Mouse (Mus musculus) lung, adult 18-20 months (tissue): ENCODE measurements around the gene Ift46.

Experiments used
- DNase-seq, 2 experiments: peaks; one replicate each; pipeline ENCODE4 v3.0.0; 2022; ENCODE audit warnings: mixed read lengths in 2 of 2

The Ift46 gene

DNA sequence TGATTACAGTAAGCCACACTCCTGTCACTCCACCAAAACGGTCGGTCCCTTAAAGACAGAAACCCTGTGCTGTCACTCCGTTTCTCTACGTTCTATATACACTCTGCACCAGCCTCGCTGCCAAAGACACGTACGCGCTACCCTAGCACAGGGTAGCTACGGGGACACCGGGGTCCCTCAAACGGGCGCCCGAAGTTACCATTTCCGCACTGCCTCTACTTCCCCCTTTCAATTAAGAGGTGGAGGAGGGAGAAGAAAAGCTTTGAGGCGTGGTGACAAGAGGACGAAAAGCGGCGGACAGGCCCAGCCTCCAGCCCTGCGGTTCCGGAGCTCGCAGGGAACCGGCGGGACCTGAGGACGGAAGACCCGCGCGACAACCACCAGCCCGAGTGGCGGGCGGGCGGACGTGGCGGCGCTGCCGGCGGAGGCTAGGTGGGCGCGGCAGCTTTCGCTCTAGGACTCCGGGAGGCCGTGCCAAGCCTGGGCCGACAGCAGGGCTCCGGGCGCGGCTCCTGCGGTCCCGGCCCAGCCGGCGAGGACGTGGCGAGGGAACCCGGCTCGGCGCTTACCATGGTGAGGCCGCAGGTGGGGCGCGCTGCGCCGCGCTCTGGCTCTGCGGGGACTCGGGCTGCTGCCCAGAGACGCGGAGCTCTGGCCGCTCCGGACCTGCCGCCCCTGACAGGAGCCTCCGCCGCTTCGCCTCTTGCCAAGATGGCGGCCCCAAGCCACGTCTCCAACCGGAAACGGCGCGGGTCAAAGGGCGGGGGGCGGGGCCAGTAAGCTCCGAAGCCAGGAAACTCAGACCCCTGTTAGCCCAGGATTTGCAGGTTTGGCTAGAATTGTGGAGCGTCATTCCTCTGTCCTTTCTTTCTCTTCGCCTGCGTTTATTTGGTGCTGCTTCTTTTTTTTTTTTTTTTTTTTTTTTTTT is at the start of gene Ift46, which contains the start of gene Arcn1:
Gene Ift46 (plus strand): TSS at position 808 of the 928 bp plus-strand sequence.
Gene Arcn1 (minus strand): TSS at position 745 of the 928 bp plus-strand sequence.
- peak; percentile 82 to 85 for DNase-seq

- DNase-seq: no peak
Measured at GRCm38 (mm10) chr9:44718937-44719631, 48.6 kb upstream of the Ift46 start.

- no peak for DNase-seq
Measured at GRCm38 (mm10) chr9:44719632-44720357, 47.9 kb upstream of the Ift46 start.

GRCm38 (mm10) chr9:44720358-44721153 is 47.2 kb upstream of the Ift46 start:
- no peak for DNase-seq

DNA sequence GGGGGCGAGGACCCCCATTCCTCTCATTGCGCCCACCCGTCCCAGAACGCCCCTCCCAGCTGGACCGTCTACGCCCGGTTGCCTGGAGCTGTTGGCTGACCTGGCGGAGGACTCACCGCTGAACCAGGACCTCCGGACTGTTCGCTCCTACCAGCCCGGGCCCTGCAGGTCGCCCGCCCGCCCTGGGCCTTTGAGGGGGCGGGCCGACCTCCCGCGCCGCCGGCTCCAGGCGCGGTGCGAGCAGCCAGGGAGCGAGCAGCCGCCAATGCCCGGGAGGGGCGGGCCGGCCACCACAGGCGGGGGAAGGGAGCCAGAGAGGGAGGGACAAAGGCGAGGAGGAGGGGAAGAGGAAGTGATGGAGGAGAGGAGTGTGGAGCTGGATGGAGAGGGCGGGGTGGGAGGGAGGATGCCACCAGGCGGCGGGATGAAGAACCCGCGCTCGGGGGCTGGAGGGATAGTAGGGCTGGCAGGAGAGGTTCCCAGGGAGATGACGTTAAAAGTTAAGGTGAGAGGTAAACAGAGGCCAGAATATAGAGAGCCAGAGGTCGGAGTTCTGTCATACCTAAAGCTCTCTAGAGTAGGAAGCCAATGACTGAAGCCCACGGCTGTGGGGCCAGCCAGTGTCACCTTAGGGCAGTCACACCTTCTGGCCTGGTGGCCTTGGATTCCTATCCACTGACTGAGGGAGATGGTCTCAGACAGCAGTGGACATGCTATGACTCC is 46.4 kb upstream of the Ift46 start:
- DNase-seq: peak; percentile 92 to 95

GRCm38 (mm10) chr9:44721877-44722186 is 45.9 kb upstream of the Ift46 start:
- DNase-seq: no peak

- no peak for DNase-seq
Measured at GRCm38 (mm10) chr9:44722575-44722974, 45.1 kb upstream of the Ift46 start.

DNA sequence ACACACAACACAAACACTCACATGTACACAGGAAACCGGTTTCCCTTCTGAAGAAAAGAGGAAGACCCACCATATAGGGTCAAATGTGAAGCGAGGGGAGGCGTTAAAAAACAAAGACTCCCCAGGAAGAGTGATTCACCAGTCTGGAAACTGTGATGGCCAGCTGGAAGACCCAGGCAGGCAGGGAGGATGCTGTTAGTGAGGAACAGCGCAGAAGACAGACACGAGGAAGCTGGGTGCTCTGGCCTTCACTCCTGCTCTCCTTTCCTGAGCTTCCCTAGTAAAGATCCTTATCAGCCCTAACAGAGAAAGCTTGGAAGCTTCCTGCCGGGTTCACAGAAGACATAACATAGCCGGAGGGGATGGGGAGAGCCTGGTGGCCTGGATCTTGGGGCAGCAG is 44.7 kb upstream of the Ift46 start:
- no peak for DNase-seq

GRCm38 (mm10) chr9:44723521-44724041 is 44.1 kb upstream of the Ift46 start:
- no peak for DNase-seq

DNA sequence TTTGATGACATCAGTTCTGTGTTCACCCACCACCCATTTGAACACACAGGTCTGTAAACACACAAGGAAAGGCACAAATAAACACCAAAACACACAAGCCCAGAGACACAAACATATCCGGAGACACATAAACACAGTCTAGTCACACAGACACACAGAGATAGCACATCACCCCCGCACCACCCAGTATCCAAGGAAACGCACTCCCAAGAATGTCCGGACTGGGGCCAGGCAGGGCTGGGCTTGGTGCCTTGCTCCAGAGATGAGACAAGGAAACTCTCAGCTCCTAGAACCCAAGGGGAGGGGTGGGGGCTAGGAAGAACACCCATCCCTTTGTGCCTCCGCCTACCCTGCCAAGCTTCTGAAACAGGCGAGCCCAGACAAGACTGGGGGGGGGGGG is 43.5 kb upstream of the Ift46 start:
- peak; percentile 79 to 89 for DNase-seq

GRCm38 (mm10) chr9:44724665-44725064 is 43.0 kb upstream of the Ift46 start:
- DNase-seq: no peak

DNA sequence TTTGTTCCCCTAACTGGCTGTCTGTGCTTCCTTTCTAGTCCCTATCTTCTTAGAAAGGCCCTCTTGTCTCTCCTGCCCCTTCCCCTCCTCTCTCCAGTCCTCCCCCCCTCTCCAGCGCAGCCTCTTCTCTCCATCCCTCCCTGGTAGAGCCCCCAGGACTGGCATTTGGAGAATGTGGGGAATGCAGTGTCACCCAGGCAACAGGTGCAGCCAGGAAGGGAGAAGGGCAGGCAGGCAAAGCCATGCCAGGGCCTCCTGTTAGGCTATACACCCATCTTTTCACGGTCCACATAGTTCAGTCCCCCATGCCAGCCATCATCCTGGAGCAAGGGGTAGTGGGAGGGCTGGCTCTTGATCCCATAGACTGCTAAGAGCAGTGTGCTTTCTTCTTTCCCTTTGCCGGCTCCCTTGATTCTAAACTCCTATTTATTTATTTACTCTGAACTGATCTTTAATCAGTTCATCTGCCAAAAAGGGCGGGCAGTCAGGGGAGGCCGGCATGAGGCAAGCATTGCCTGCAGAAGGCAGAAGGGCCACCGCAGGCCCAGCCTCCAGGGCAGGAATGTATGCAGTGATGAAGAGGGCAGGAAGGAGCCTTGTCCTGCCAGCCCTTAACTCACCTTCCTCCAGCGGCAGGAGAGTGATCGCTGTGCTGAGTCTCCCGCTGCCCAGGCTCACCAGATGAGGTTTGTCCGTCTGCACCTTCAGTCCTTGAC is 41.1 kb upstream of the Ift46 start:
- no peak for DNase-seq

DNA sequence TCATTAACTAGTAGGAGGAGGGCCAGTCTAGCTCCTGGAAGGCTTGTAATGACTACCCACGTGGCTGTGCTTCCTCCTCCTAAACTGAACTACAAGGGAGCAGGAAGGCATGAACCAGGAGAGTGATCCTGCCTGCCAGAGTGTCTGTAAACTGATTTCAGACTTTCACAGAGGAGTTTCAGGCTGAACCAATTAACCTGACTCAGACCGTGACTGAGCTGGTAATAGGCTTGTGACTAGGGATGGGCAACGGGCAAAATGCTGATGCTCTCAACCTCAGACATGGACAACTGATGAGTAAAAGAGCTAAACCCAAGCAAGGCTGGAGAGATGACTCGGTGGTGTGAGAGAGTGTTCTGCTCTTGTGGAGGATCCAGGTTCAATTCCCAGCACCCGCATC is 40.3 kb upstream of the Ift46 start:
- DNase-seq: no peak

DNA sequence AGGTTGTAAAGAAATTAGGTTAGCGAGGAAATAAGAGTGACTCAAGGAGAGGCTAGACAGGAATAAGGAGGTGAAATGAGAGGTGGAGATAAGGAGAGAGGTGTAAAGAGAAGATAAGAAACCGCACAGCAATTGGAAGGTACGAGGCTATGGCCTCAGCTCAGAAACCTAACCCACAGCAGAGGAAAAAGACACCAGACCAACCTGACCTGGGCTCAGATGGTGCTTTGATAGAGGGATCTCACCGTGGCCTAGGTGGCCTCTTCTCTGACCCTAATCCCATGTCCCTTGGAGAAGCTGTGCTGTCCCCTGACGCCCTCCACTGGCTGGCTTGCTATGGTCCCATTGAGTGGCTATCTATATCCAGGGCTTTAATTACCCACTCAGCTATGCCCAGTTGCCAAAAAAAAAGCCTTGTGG is 35.6 kb upstream of the Ift46 start:
- DNase-seq: no peak

DNA sequence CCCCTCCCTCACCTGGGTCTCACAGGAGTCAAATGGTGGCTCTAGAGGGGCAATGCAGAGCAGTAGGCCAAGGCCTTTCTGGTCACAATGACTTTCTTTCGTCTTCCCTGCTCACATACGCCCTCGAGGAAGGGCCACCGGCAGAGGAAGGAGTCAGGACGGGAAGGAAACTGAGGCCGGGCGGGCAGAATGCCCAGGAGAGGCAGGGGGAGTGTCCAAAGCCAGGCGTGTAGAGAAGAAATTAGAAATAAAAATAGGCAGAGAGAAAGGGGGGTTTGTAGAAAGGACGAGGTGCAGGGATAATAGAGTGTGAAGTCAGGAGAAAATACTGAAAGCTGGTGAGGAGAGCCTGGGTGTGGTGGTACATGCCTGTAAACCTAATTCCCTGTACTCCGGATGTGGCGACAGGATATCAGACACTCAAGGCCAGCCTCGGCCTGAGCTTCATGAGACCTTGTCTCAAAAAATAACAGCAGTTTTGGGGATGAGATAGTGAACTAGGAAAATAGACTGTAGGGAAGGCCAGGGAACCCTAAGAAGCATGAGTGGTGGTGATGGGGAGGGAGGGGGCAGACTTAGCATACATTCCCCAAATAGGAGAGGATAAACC is 34.7 kb upstream of the Ift46 start:
- DNase-seq: peak; percentile 50 to 57

DNA sequence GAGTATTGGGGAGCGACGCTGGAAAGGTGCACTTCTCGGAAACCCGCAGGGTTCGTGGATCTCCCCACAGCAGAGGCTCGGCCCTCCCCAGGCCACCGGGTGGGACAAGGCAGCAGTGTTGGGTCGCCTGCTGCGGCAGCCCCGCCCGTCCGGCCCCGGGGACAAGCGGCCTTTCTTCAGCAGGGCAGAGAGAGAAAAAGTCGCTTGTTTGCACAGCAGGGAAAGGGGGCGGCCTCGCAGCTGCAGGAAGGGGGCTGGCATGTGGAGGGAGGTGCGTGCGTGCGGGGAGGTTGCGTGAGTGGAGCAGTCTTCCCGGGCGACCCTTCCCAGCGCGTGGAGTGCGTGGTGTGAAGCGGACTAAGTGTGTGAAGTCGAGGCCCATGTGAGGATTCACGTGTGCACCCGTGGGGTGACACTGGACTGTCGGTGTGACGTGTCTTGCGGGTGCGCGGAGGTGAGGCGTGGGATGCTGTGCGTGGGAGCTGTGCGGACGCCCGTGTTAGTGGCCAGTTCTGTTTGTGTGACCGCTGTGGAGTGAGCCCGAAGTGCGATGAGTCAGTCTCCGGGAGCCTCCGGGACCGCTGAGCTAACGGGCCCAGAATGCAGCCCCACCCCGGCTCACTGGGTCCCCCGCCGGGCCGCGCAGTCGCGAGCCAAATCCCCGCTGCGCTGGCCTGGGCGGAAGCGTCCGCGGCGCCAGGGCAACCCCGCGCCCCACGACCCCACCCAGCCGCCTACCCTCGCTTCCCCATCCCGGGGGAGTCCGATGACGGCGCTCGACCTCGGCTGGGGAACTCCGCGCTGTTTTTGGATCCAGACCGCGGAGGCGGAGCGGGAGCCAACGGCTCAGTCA is 33.8 kb upstream of the Ift46 start:
- peak; percentile 75 to 82 for DNase-seq

GRCm38 (mm10) chr9:44734524-44735494 is 32.9 kb upstream of the Ift46 start, which contains the start of gene Phldb1:
TSS of gene Phldb1 (minus strand) at chr9:44735198.
- peak; percentile 75 to 84 for DNase-seq

DNA sequence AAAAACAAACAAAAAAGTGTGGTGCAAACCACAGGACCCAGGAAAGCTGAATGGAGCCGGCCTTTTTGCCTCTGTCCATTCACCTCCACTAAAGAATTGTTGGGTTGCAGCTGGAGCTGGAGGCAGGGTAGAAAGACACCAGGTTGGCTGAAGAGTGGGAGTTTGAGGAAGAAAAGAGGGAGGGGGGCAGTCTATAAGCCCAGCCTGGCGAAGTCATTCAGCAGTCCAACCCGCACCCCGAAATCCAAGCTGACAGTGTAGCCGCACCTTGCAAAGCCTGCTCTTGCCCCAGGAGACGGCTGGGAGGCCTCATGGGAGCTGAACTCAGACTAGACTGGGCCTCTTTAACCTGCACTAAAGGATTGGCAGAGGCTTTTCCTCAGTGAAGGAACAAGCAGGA is 31.8 kb upstream of the Ift46 start:
- no peak for DNase-seq
